Mouse (Mus musculus) right cerebral cortex, postnatal 10 days (tissue): ENCODE data around the gene Tmem132b.
A peak's percentile ranks its signal among the peaks of the same experiment; 100 is the strongest.

ENCODE experiments used
- DNase-seq, 2 experiments: peaks; one replicate each; pipeline ENCODE4 v3.0.0; 2021; ENCODE audit warnings: low spot score in 2 of 2

The Tmem132b gene

GRCm38 (mm10) chr5:125578661-125579060 lies 47.1 kb downstream of the Tmem132b start:
- DNase-seq, result peak; percentile 83

GRCm38 (mm10) chr5:125579153-125579552 lies 47.6 kb downstream of the Tmem132b start:
- DNase-seq, result no peak

- DNase-seq, result no peak
Observed at GRCm38 (mm10) chr5:125583298-125583697, 51.7 kb downstream of the Tmem132b start.

- DNase-seq, result peak; percentile 53 to 73
Observed at GRCm38 (mm10) chr5:125583836-125584235, 52.3 kb downstream of the Tmem132b start.

GRCm38 (mm10) chr5:125585211-125585610 lies 53.6 kb downstream of the Tmem132b start:
- DNase-seq, result no peak

GRCm38 (mm10) chr5:125588203-125588602 lies 56.6 kb downstream of the Tmem132b start:
- no peak for DNase-seq

GRCm38 (mm10) chr5:125588876-125589667 lies 57.5 kb downstream of the Tmem132b start:
- DNase-seq, result peak; percentile 55 to 68

- DNase-seq, result no peak
Observed at GRCm38 (mm10) chr5:125598056-125598455, 66.5 kb downstream of the Tmem132b start.

GRCm38 (mm10) chr5:125607146-125607545 lies 75.6 kb downstream of the Tmem132b start:
- no peak for DNase-seq

- no peak for DNase-seq
Observed at GRCm38 (mm10) chr5:125609968-125610367, 78.4 kb downstream of the Tmem132b start.

GRCm38 (mm10) chr5:125612460-125612859 lies 80.9 kb downstream of the Tmem132b start:
- no peak for DNase-seq

- no peak for DNase-seq
Observed at GRCm38 (mm10) chr5:125613136-125613535, 81.6 kb downstream of the Tmem132b start.

GRCm38 (mm10) chr5:125614348-125614747 lies 82.8 kb downstream of the Tmem132b start:
- peak in 1 of 2 experiments; percentile 50 for DNase-seq

GRCm38 (mm10) chr5:125617050-125617449 lies 85.5 kb downstream of the Tmem132b start:
- DNase-seq, result no peak

- DNase-seq, result no peak
Observed at GRCm38 (mm10) chr5:125627816-125628348, 96.3 kb downstream of the Tmem132b start.

GRCm38 (mm10) chr5:125634666-125635065 lies 103.1 kb downstream of the Tmem132b start:
- DNase-seq, result no peak

- DNase-seq, result peak in 1 of 2 experiments; percentile 42
Observed at GRCm38 (mm10) chr5:125640966-125641365, 109.4 kb downstream of the Tmem132b start.

- no peak for DNase-seq
Observed at GRCm38 (mm10) chr5:125641531-125642147, 110.1 kb downstream of the Tmem132b start.

GRCm38 (mm10) chr5:125648236-125648635 lies 116.7 kb downstream of the Tmem132b start:
- DNase-seq, result no peak

GRCm38 (mm10) chr5:125649982-125650381 lies 118.4 kb downstream of the Tmem132b start:
- no peak for DNase-seq

GRCm38 (mm10) chr5:125658101-125658500 lies 126.5 kb downstream of the Tmem132b start:
- peak; percentile 71 to 78 for DNase-seq

- DNase-seq, result no peak
Observed at GRCm38 (mm10) chr5:125658959-125659749, 127.6 kb downstream of the Tmem132b start.
